Mouse (Mus musculus) gastrocnemius, adult 2 months (tissue): Measurements from ENCODE around the gene Acbd6. TPM values are rescaled to one million over a fixed set of nuclear protein-coding genes. Genes with fewer than 3 reads are reported as not detected.

Source experiments
- DNase-seq: peaks from one replicate; pipeline ENCODE4 v3.0.0; 2022
- H3K27ac ChIP-seq: fragments of 200-600 bp; 2 replicates; pipeline ENCODE4 v1.8.1; 2022; ENCODE audit warnings: mild to moderate bottlenecking
- H3K4me3 ChIP-seq: fragments of 200-600 bp; 2 replicates; pipeline ENCODE4 v1.8.1; 2022; ENCODE audit warnings: mild to moderate bottlenecking, moderate library complexity
- CTCF ChIP-seq: fragments of 200-600 bp; IDR thresholded peaks from 2 replicates; pipeline ENCODE4 v1.8.1; 2022; ENCODE audit warnings: antibody characterized with exemption, mild to moderate bottlenecking, moderate library complexity
- intact Hi-C: fragments of 180-260 bp; cut with DNase I; formaldehyde crosslinking; loops from one replicate; pipeline ENCODE4 v1.15.1; 2025
- total RNA-seq, 2 experiments: library from RNA; stranded (reverse); gene quantifications; 2 replicates each; pipeline ENCODE4 v1.2.3; 2021

The Acbd6 gene
- total RNA-seq, 2 experiments from 2014 or later = 54.4 to 65.2 TPM

GRCm38 (mm10) chr1:155623192-155623591 lies 65.3 kb downstream of the Acbd6 start:
- Histone ChIP-seq H3K4me3 (no peak overlapping the region), H3K27ac (no peak overlapping the region)
- DNase-seq = no peak
- intact Hi-C loops = no loop called here
- TF ChIP-seq CTCF = no peak

GRCm38 (mm10) chr1:155627746-155628145 lies 69.8 kb downstream of the Acbd6 start:
- H3K4me3 ChIP-seq = no peak overlapping the region
- no peak for TF ChIP-seq CTCF
- H3K27ac ChIP-seq = no peak overlapping the region
- intact Hi-C loops = no loop called here
- DNase-seq = no peak

GRCm38 (mm10) chr1:155636648-155637047 lies 78.7 kb downstream of the Acbd6 start:
- Histone ChIP-seq H3K4me3 (no peak overlapping the region), H3K27ac (no peak overlapping the region)
- DNase-seq = no peak
- intact Hi-C loops = no loop called here
- TF ChIP-seq CTCF = no peak

- Histone ChIP-seq H3K4me3 (no peak overlapping the region), H3K27ac (no peak overlapping the region)
- intact Hi-C loops = no loop called here
- no peak for TF ChIP-seq CTCF
- no peak for DNase-seq
Measured at GRCm38 (mm10) chr1:155645816-155646215, 87.9 kb downstream of the Acbd6 start.

DNA sequence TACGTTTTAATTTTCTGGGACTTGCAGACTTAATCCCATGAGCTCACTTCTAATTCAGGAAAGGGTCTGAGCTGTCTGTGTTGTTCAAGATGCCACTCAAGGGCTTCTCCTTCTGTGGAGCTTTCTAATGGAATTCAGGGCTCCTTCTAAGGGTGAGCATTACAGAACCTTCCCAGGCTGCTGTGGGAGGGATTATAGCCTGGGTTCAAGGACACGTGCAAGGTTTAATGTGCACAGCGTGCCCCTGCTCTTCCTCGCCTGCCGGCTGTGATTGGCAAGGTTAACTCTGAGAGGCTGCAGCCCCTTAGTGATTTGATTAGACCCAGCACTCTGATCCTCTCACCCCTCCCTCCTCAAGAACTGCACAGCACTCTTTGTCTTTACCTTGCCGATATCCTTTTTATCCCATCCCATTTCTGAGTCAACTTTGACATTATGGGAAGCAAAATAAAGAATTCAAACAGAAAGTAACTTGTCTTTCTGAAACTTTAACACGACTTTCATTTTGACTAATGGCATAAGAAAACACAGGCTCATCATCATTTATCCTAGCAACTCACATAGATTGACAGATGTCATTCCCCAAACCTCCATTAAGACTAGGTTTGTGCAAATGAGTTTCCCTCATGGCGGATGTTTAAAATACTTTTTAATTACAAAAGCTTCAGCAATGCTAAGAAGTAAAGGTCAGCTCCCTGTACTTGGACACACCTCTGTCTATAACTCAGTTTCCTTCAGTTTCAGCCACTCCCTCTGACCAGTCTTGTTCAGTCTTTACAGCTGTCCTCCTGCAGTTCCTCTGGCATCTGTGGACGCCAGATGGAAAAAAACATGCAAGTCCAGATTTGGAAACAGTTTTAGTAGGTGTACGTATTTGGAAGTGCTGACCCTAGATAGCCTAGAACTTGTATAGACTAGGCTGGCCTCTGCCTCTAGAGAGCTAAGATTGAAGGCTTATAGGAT lies 88.7 kb downstream of the Acbd6 start:
- no peak overlapping the region for H3K27ac ChIP-seq

GRCm38 (mm10) chr1:155650121-155650846 lies 92.4 kb downstream of the Acbd6 start:
- TF ChIP-seq CTCF = no peak
- Histone ChIP-seq H3K27ac (no peak overlapping the region), H3K4me3 (no peak overlapping the region)
- DNase-seq = no peak
- intact Hi-C loops = no loop called here

More for the DNA sequence above, 88.7 kb downstream of the Acbd6 start:
- intact Hi-C loops = no loop called here
- no peak for DNase-seq
- H3K4me3 ChIP-seq = peak overlapping the region; percentile 5; the same call in 1 of the 2 replicates
- TF ChIP-seq CTCF = no peak

DNA sequence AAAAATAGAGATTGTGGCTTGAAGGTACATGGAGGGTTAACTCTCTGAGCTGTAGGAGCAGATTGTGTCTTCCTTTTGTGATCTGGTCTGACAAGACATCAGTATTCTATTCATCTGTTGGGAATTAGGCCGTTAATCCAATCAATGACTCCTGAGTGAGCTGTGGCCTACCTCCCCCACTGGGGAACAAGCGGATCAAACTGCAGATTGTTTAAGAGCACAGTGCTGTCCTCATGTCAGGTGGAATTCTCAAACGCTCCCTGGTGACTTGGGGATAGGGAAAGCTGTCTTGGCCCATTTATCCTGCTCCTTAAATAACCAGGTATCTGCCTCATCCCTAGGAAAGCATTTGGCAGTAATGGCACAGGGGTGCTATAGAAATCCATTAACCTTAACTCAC lies 97.0 kb downstream of the Acbd6 start:
- Histone ChIP-seq H3K27ac (no peak overlapping the region), H3K4me3 (no peak overlapping the region)
- DNase-seq = no peak
- intact Hi-C loops = no loop called here
- TF ChIP-seq CTCF = no peak

DNA sequence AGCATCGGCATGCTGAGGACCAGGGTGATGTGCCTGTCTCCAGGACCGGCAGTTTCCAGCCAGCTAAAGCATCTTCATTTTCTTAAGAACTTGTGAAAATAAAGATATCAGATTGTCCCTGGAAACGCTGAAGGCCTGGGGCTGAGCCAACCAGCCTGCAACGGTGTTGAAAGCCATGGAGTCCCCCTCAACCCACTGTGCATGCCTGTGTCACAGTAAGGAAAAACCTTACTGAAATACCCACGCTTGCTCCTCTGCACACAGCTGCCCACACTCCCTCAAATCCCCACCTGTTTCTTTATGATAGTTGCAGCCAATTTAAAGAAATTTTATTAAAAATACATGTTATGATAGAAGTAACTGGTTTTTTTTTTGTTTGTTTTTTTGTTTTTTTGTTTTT lies 98.4 kb downstream of the Acbd6 start:
- TF ChIP-seq CTCF = no peak
- H3K4me3 ChIP-seq = no peak overlapping the region
- no peak for DNase-seq
- no peak overlapping the region for H3K27ac ChIP-seq
- intact Hi-C loops = no loop called here

- no peak overlapping the region for H3K27ac ChIP-seq
- intact Hi-C loops = no loop called here
- H3K4me3 ChIP-seq = no peak overlapping the region
- no peak for DNase-seq
- no peak for TF ChIP-seq CTCF
Measured at GRCm38 (mm10) chr1:155663994-155664393, 106.1 kb downstream of the Acbd6 start.

GRCm38 (mm10) chr1:155675570-155675969 lies 117.7 kb downstream of the Acbd6 start:
- TF ChIP-seq CTCF = no peak
- no peak for DNase-seq
- H3K27ac ChIP-seq = no peak overlapping the region
- no peak overlapping the region for H3K4me3 ChIP-seq
- intact Hi-C loops = no loop called here

GRCm38 (mm10) chr1:155681116-155681799 lies 123.3 kb downstream of the Acbd6 start:
- intact Hi-C loops = no loop called here
- Histone ChIP-seq H3K27ac (no peak overlapping the region), H3K4me3 (no peak overlapping the region)
- TF ChIP-seq CTCF = no peak
- no peak for DNase-seq

- Histone ChIP-seq H3K4me3 (no peak overlapping the region), H3K27ac (no peak overlapping the region)
- no peak for TF ChIP-seq CTCF
- DNase-seq = peak; percentile 29
- intact Hi-C loops = no loop called here
Measured at GRCm38 (mm10) chr1:155686816-155687215, 128.9 kb downstream of the Acbd6 start.

GRCm38 (mm10) chr1:155689141-155689540 lies 131.2 kb downstream of the Acbd6 start:
- no peak for DNase-seq
- intact Hi-C loops = no loop called here
- no peak for TF ChIP-seq CTCF
- Histone ChIP-seq H3K27ac (no peak overlapping the region), H3K4me3 (no peak overlapping the region)
